Mouse (Mus musculus): ENCODE results near the gene Ddx28. TPM values are rescaled to one million over a fixed set of nuclear protein-coding genes. Genes with fewer than 3 reads are reported as not detected.

Gene Ddx28
- polyA plus RNA-seq, 1 experiment from 2014 or later = 8.7 TPM

- ATAC-seq (ENCODE audit: low read depth) = no peak
- 74% methylated on average over 3 of the region's 3 CpGs for WGBS (ENCODE audit: insufficient replicate concordance)
- Histone ChIP-seq H3K4me2 (ENCODE audit: low read depth, low read length) (no peak overlapping the region), H3K36me3 (ENCODE audit: control insufficient read depth, insufficient read depth) (no peaks in the 10 kb centered on the region), H3K4me1 (ENCODE audit: control insufficient read depth, low read depth, low read length) (peaks cover 26% of the 10 kb centered on the region), H3K27me3 (ENCODE audit: control insufficient read depth, insufficient read depth, low read depth, low read length) (no peaks in the 10 kb centered on the region), H3K9me3 (replicated peaks; ENCODE audit: control insufficient read depth, low read length) (no peaks in the 10 kb centered on the region), H3K9ac (ENCODE audit: low read depth, low read length) (no peak overlapping the region), H3K27ac (ENCODE audit: low read length) (no peak overlapping the region), H3K4me3 (ENCODE audit: low read depth, low read length) (no peak overlapping the region)
Observed at GRCm38 (mm10) chr8:106051068-106051467, 39.4 kb upstream of the Ddx28 start.

- no peak overlapping the region for H3K4me2 ChIP-seq (ENCODE audit: low read depth, low read length)
- no peaks in the 10 kb centered on the region for H3K9me3 ChIP-seq (replicated peaks; ENCODE audit: control insufficient read depth, low read length)
- H3K4me1 ChIP-seq (ENCODE audit: control insufficient read depth, low read depth, low read length) = peaks cover 25% of the 10 kb centered on the region
- no peak overlapping the region for H3K27ac ChIP-seq (ENCODE audit: low read length)
- ATAC-seq (ENCODE audit: low read depth) = no peak
- WGBS (ENCODE audit: insufficient replicate concordance) = 80% methylated on average over 6 of the region's 6 CpGs
- no peak overlapping the region for H3K4me3 ChIP-seq (ENCODE audit: low read depth, low read length)
- no peaks in the 10 kb centered on the region for H3K27me3 ChIP-seq (ENCODE audit: control insufficient read depth, insufficient read depth, low read depth, low read length)
- no peak overlapping the region for H3K9ac ChIP-seq (ENCODE audit: low read depth, low read length)
- H3K36me3 ChIP-seq (ENCODE audit: control insufficient read depth, insufficient read depth) = no peaks in the 10 kb centered on the region
Observed at GRCm38 (mm10) chr8:106049840-106050239, 38.2 kb upstream of the Ddx28 start.

GRCm38 (mm10) chr8:106047854-106048630, 36.4 kb upstream of the Ddx28 start:
- Histone ChIP-seq H3K27me3 (ENCODE audit: control insufficient read depth, insufficient read depth, low read depth, low read length) (no peaks in the 10 kb centered on the region), H3K4me1 (ENCODE audit: control insufficient read depth, low read depth, low read length) (peaks cover 16% of the 10 kb centered on the region), H3K27ac (ENCODE audit: low read length) (peak overlapping the region; percentile 51), H3K36me3 (ENCODE audit: control insufficient read depth, insufficient read depth) (no peaks in the 10 kb centered on the region), H3K9ac (ENCODE audit: low read depth, low read length) (no peak overlapping the region), H3K4me2 (ENCODE audit: low read depth, low read length) (no peak overlapping the region), H3K9me3 (replicated peaks; ENCODE audit: control insufficient read depth, low read length) (no peaks in the 10 kb centered on the region), H3K4me3 (ENCODE audit: low read depth, low read length) (no peak overlapping the region)
- WGBS (ENCODE audit: insufficient replicate concordance) = 49% methylated on average over 5 of the region's 5 CpGs
- peak; percentile 71 for ATAC-seq (ENCODE audit: low read depth)

- Histone ChIP-seq H3K4me1 (ENCODE audit: control insufficient read depth, low read depth, low read length) (peaks cover 16% of the 10 kb centered on the region), H3K9ac (ENCODE audit: low read depth, low read length) (no peak overlapping the region), H3K27me3 (ENCODE audit: control insufficient read depth, insufficient read depth, low read depth, low read length) (no peaks in the 10 kb centered on the region), H3K4me2 (ENCODE audit: low read depth, low read length) (no peak overlapping the region), H3K27ac (ENCODE audit: low read length) (0 out of 2 replicates have a peak overlapping the region, but pooled peaks have one; percentile 31), H3K36me3 (ENCODE audit: control insufficient read depth, insufficient read depth) (no peaks in the 10 kb centered on the region), H3K9me3 (replicated peaks; ENCODE audit: control insufficient read depth, low read length) (no peaks in the 10 kb centered on the region), H3K4me3 (ENCODE audit: low read depth, low read length) (no peak overlapping the region)
- ATAC-seq (ENCODE audit: low read depth) = peak; percentile 67
- WGBS (ENCODE audit: insufficient replicate concordance) = 78% methylated on average over 11 of the region's 11 CpGs
Observed at GRCm38 (mm10) chr8:106046872-106047559, 35.3 kb upstream of the Ddx28 start.

GRCm38 (mm10) chr8:106044151-106044550, 32.5 kb upstream of the Ddx28 start:
- Histone ChIP-seq H3K27ac (ENCODE audit: low read length) (no peak overlapping the region), H3K4me1 (ENCODE audit: control insufficient read depth, low read depth, low read length) (peaks cover 16% of the 10 kb centered on the region), H3K36me3 (ENCODE audit: control insufficient read depth, insufficient read depth) (no peaks in the 10 kb centered on the region), H3K4me2 (ENCODE audit: low read depth, low read length) (no peak overlapping the region), H3K9ac (ENCODE audit: low read depth, low read length) (no peak overlapping the region), H3K9me3 (replicated peaks; ENCODE audit: control insufficient read depth, low read length) (no peaks in the 10 kb centered on the region), H3K4me3 (ENCODE audit: low read depth, low read length) (no peak overlapping the region), H3K27me3 (ENCODE audit: control insufficient read depth, insufficient read depth, low read depth, low read length) (no peaks in the 10 kb centered on the region)
- WGBS (ENCODE audit: insufficient replicate concordance) = 19% methylated on average over 3 of the region's 3 CpGs
- ATAC-seq (ENCODE audit: low read depth) = no peak

- H3K9me3 ChIP-seq (replicated peaks; ENCODE audit: control insufficient read depth, low read length) = no peaks in the 10 kb centered on the region
- no peak overlapping the region for H3K9ac ChIP-seq (ENCODE audit: low read depth, low read length)
- H3K4me1 ChIP-seq (ENCODE audit: control insufficient read depth, low read depth, low read length) = peaks cover 10% of the 10 kb centered on the region
- no peaks in the 10 kb centered on the region for H3K27me3 ChIP-seq (ENCODE audit: control insufficient read depth, insufficient read depth, low read depth, low read length)
- WGBS (ENCODE audit: insufficient replicate concordance) = 83% methylated on average over 2 of the region's 2 CpGs
- no peak overlapping the region for H3K4me2 ChIP-seq (ENCODE audit: low read depth, low read length)
- no peak overlapping the region for H3K4me3 ChIP-seq (ENCODE audit: low read depth, low read length)
- no peak for ATAC-seq (ENCODE audit: low read depth)
- no peak overlapping the region for H3K27ac ChIP-seq (ENCODE audit: low read length)
- no peaks in the 10 kb centered on the region for H3K36me3 ChIP-seq (ENCODE audit: control insufficient read depth, insufficient read depth)
Observed at GRCm38 (mm10) chr8:106043055-106043454, 31.4 kb upstream of the Ddx28 start.

GRCm38 (mm10) chr8:106040218-106040617, 28.5 kb upstream of the Ddx28 start:
- H3K4me3 ChIP-seq (ENCODE audit: low read depth, low read length) = no peak overlapping the region
- no peaks in the 10 kb centered on the region for H3K9me3 ChIP-seq (replicated peaks; ENCODE audit: control insufficient read depth, low read length)
- no peak overlapping the region for H3K4me2 ChIP-seq (ENCODE audit: low read depth, low read length)
- WGBS (ENCODE audit: insufficient replicate concordance) = 62% methylated on average over 4 of the region's 4 CpGs
- no peak overlapping the region for H3K27ac ChIP-seq (ENCODE audit: low read length)
- H3K9ac ChIP-seq (ENCODE audit: low read depth, low read length) = no peak overlapping the region
- no peaks in the 10 kb centered on the region for H3K36me3 ChIP-seq (ENCODE audit: control insufficient read depth, insufficient read depth)
- ATAC-seq (ENCODE audit: low read depth) = no peak
- no peaks in the 10 kb centered on the region for H3K27me3 ChIP-seq (ENCODE audit: control insufficient read depth, insufficient read depth, low read depth, low read length)
- no peaks in the 10 kb centered on the region; the same call in 1 of the 2 replicates for H3K4me1 ChIP-seq (ENCODE audit: control insufficient read depth, low read depth, low read length)

GRCm38 (mm10) chr8:106039605-106040004, 27.9 kb upstream of the Ddx28 start:
- H3K4me3 ChIP-seq (ENCODE audit: low read depth, low read length) = no peak overlapping the region
- no peaks in the 10 kb centered on the region for H3K36me3 ChIP-seq (ENCODE audit: control insufficient read depth, insufficient read depth)
- 57% methylated on average over 4 of the region's 4 CpGs for WGBS (ENCODE audit: insufficient replicate concordance)
- H3K27ac ChIP-seq (ENCODE audit: low read length) = no peak overlapping the region
- no peak for ATAC-seq (ENCODE audit: low read depth)
- no peak overlapping the region for H3K4me2 ChIP-seq (ENCODE audit: low read depth, low read length)
- H3K4me1 ChIP-seq (ENCODE audit: control insufficient read depth, low read depth, low read length) = no peaks in the 10 kb centered on the region; the same call in 1 of the 2 replicates
- no peaks in the 10 kb centered on the region for H3K27me3 ChIP-seq (ENCODE audit: control insufficient read depth, insufficient read depth, low read depth, low read length)
- no peaks in the 10 kb centered on the region for H3K9me3 ChIP-seq (replicated peaks; ENCODE audit: control insufficient read depth, low read length)
- H3K9ac ChIP-seq (ENCODE audit: low read depth, low read length) = no peak overlapping the region

- no peak overlapping the region for H3K4me3 ChIP-seq (ENCODE audit: low read depth, low read length)
- no peaks in the 10 kb centered on the region for H3K9me3 ChIP-seq (replicated peaks; ENCODE audit: control insufficient read depth, low read length)
- no peak for ATAC-seq (ENCODE audit: low read depth)
- H3K4me1 ChIP-seq (ENCODE audit: control insufficient read depth, low read depth, low read length) = no peaks in the 10 kb centered on the region; the same call in 1 of the 2 replicates
- no peaks in the 10 kb centered on the region for H3K27me3 ChIP-seq (ENCODE audit: control insufficient read depth, insufficient read depth, low read depth, low read length)
- no peak overlapping the region for H3K9ac ChIP-seq (ENCODE audit: low read depth, low read length)
- H3K36me3 ChIP-seq (ENCODE audit: control insufficient read depth, insufficient read depth) = no peaks in the 10 kb centered on the region
- H3K27ac ChIP-seq (ENCODE audit: low read length) = no peak overlapping the region
- no peak overlapping the region for H3K4me2 ChIP-seq (ENCODE audit: low read depth, low read length)
- WGBS (ENCODE audit: insufficient replicate concordance) = 73% methylated on average over 10 of the region's 10 CpGs
Observed at GRCm38 (mm10) chr8:106038721-106039120, 27.0 kb upstream of the Ddx28 start.

Measured in liver, embryonic 16.5 days (tissue).